Mouse (Mus musculus) cerebellum, adult 2 months (tissue): Measurements from ENCODE around the gene Foxp1.

Source experiments
- CTCF ChIP-seq: fragments of 200-500 bp; IDR thresholded peaks from 2 replicates; pipeline ENCODE4 v1.5.1; 2011; ENCODE audit warnings: low read depth, mild to moderate bottlenecking, control low read depth, low read length, moderate library complexity, borderline replicate concordance; ENCODE audit not compliant: insufficient read depth
- POLR2A ChIP-seq: fragments of 200-500 bp; IDR thresholded peaks from 2 replicates; pipeline ENCODE4 v1.6.1; 2011; ENCODE audit warnings: low read length, control low read depth, borderline replicate concordance; ENCODE audit not compliant: insufficient read depth

- no peak for TF ChIP-seq POLR2A
- no peak for TF ChIP-seq CTCF
Measured at GRCm38 (mm10) chr6:98930652-98931300, 591.7 kb downstream of the Foxp1 start.
